Mouse (Mus musculus): ENCODE measurements around the gene Mlycd.
"Not testable (repeated sequence)": the region's sequence is repeated elsewhere in the genome, so short reads cannot be mapped to it uniquely, and the experiment has no call there.

Gene Mlycd

DNA sequence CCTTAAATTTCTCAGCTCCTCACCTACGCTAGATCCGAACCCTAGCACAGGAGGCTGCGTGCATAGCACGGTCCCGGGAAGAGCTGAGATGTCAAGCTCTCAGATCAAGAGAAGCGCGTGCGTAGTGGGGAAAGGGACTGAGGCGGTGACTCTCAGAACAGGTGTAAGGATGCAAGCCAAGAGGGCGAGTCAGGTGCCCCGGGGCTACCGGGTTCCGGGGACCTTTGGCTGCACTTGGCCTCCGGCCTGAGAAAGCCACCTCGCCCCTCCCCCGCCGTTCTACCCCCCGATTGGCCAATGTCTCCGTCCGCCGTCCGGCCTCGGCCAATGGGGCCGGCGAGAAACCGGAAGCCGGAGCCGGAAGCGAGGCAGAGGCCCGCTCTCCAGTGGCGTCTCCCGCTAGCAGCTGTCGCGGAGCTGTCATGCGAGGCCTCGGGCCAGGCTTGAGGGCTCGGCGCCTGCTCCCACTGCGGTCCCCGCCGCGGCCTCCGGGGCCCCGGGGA is at the start of gene Mlycd:
Gene Mlycd (plus strand): TSS at position 355 of the 503 bp plus-strand sequence.
- DNase-seq (ENCODE audit: extremely low spot score), result peak; percentile 89

DNA sequence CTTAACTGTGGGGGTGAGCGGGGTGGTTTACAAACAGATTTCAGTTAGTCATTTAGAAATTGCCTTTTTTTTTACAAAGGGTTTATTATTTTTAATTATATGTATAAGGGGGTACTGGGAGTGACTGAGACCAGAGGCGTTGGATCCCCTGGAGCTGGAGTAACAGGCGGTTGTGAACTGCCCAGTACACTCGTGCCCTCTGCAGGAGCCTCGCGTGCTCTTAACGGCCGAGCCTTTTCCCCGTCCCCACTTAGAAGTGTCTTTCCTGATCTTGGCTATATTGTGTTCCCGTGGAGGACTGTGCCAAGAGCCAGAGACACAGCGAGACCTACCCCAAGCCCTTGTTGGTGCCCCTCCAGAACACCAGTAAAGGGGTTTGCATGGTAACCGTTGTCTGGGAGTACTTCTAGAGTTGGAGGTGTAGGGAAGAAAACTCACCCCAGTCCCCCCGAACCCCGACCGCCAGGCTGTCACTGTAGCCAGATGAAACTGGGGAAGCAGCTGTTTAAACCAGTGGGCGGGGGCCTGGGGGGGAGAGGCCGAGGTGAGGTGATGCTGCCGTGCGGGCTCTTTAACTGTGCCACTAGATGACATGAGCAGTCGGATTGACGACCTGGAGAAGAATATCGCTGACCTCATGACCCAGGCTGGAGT is 49.5 kb upstream of the Mlycd start:
- DNase-seq (ENCODE audit: extremely low spot score), result no peak

GRCm38 (mm10) chr8:119345683-119346075 is 49.0 kb upstream of the Mlycd start:
- DNase-seq (ENCODE audit: extremely low spot score), result no peak

GRCm38 (mm10) chr8:119351647-119352046 is 43.0 kb upstream of the Mlycd start:
- no peak for DNase-seq (ENCODE audit: extremely low spot score)

DNA sequence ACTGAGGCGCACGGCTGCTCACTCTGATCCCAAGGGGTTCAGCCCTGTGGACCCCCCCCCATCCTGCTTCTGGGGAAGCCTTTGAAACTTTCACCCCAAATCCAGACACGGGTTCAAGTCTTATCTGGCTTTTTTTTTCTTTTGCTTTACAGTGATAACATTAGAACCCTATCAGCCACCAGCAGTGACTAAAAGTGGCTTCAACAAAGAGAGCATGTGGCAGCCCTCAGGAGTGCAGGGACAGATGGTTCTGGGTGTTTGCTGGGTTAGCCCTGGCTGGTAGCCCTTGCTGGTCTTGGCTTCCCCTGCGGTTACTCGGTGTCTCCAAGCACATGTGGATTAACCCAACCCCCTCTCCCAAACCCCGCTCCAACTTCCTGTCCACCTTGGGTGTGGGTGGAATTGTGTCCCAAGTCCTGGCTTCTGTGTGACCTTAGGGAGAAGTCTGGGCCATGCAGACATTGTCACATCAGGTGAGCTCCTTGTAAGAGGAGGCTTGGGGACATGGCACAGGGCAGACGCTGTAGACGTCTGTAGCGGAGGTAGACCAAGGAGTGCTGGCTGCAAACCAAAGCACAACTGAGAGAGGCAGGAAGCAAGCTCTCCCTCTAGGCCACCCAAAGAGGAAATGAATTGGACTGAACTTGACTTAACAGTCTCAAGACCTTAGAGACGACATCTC is 41.6 kb upstream of the Mlycd start:
- DNase-seq (ENCODE audit: extremely low spot score), result no peak

DNA sequence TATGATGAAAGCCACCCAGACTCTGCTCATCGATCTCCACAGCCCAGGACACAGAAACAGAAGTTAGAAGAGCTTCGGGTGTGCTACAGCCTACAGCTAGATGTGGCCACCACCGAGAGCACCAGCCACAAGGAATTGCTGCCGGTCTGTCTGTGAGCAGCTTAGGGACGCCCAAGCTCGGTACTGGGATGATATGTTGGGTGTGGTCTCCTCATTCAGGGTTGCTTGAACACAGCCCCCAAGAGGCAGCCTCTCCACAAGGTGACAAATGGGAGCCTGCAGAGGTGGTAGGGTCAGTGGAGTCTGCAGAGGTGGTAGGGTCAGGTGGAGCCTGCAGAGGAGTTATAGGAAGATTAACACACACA is 41.0 kb upstream of the Mlycd start:
- no peak for DNase-seq (ENCODE audit: extremely low spot score)

GRCm38 (mm10) chr8:119356631-119357030 is 38.0 kb upstream of the Mlycd start:
- not testable (repeated sequence) for DNase-seq (ENCODE audit: extremely low spot score)

- DNase-seq (ENCODE audit: extremely low spot score), result no peak
Measured at GRCm38 (mm10) chr8:119358175-119358574, 36.5 kb upstream of the Mlycd start.

DNA sequence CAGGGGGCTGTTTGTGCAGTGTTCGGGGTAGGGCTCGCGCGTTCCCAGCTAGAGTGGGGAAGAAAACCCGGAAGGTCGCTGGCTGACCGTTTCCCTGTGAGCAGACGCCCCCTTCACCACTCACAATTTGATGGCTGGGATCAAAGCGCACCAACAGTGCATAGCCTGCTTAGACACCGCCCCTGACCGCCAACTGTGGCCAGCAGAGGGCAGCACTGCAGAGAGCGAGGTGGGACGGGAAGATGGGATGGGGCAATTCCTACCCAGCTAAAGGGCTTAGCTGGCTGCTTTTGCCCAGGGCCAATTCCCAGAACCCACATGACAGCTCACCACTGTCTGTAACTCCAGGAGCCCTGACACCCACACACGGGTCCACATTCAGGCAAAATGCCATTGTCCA is 35.8 kb upstream of the Mlycd start:
- DNase-seq (ENCODE audit: extremely low spot score), result peak; percentile 53

DNA sequence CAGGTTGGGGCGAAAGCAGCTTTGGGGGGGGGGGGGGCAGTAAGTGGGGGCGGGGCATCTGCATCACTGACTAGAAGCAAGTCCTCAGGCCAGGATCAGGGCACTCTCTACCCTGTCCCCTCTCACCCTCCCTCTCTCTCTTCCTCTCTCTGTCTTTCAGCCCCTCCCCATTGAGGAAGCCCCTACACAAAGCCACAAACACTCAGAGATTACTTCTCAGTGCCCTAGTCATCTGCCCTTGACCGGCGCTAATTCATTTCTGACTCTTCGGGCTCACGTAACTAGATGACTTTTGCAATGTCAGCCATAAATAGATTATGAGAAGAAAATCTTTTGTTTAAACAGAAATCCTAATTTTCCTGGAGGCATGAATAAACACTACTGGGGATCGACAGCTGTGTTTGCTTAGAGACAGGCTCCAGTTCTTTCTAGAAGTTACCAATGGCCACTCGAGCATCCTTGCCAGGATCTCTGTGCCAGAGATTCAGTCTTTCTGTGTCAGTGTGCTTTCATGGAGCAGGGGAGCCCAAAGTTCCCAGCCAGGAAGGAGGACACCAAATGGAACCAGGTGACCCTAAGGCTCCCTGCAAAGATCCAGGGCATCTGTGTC is 33.9 kb upstream of the Mlycd start:
- DNase-seq (ENCODE audit: extremely low spot score), result no peak

- not testable (repeated sequence) for DNase-seq (ENCODE audit: extremely low spot score)
Measured at GRCm38 (mm10) chr8:119374716-119375115, 20.0 kb upstream of the Mlycd start.

- no peak for DNase-seq (ENCODE audit: extremely low spot score)
Measured at GRCm38 (mm10) chr8:119378476-119378875, 16.2 kb upstream of the Mlycd start.

DNA sequence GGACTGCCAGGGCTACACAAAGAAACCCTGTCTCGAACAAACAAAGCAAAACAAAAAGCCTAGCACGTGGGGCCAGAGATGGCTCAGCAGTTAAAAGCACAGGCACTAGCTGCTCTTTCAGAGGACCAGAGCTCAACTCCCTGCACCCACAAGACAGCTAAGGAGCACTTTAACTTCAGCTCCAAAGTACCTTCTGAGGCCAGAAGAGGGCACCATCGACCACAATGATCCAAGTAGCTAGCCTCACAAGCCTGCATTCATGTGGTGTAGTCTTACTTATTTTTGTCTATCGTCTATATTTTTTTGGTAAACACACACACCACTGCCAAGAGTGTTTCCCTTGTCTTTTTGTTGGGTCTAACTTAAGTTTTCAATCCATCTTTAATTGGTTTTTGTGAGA is 14.1 kb upstream of the Mlycd start:
- DNase-seq (ENCODE audit: extremely low spot score), result peak; percentile 22

DNA sequence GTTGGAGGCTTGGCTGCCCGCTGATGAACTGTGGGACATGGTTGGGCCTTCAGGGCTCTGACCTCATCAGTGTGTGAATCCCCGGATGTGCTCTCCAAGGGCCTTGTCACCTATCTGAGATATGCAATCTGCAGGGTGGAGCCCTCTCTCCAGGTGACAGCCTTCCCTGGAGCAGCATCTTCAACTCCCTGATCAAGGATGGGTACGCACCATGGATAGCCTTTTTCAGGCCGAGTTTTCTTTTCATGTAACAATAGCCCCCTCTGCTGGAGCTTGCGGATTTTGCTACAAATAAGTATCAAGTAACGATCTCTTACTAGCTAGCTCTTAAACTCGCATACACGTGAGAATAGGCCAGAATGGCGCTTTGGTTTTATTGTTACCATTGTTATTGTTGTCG is 10.2 kb upstream of the Mlycd start:
- DNase-seq (ENCODE audit: extremely low spot score), result peak; percentile 69

DNA sequence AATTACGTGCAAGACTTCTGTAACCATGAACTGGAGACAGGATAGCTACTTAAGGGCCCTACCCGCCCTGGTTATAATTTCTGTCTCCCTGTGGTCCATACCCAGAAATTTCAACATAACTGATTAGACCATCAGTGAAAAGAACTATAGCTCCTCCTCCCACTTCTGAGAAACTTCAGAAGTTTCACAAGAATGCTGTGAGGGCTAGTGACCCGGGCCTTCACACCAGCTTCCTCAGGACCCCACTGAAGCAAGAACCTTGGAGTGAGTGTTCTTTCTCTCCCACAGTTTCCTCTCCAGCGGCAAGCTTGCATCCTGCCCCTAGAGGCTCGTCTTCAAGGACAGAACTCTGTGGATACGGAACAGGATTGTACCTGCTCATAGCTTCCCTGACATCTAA is 8.8 kb upstream of the Mlycd start:
- no peak for DNase-seq (ENCODE audit: extremely low spot score)

- no peak for DNase-seq (ENCODE audit: extremely low spot score)
Measured at GRCm38 (mm10) chr8:119386988-119387387, 7.7 kb upstream of the Mlycd start.

GRCm38 (mm10) chr8:119394097-119394496 is 581 bp upstream of the Mlycd start:
- no peak for DNase-seq (ENCODE audit: extremely low spot score)

DNA sequence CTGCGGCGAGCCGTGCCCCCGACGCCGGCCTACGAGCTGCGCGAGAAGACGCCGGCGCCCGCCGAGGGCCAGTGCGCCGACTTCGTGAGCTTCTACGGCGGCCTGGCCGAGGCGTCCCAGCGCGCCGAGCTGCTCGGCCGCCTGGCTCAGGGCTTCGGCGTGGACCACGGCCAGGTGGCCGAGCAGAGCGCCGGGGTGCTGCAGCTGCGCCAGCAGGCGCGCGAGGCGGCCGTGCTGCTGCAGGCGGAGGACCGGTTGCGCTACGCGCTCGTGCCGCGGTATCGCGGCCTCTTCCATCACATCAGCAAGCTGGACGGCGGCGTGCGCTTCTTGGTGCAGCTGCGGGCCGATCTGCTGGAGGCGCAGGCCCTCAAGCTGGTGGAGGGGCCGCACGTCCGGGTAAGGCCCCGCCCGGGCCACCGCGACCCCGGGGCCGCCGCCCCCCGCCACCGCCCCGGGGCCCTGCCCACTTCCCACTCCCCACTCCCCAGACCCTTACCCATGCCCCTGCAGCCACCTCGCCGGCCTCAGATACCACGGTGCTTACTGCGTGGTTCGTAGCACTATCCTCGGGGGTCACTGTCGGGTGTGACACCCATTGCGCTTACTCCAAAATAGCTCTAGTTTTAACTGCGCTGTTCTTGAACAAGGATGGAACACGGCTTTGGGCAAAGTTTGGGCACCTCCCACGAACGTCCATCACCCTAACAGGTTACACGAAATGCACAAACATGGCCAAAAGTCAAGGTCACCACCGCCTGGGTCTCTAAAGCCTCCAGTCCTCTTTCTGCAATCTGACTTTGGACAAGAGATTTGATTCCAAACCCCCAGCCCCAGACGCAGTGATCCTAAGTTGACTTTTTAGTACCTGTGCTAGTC is 633 bp downstream of the Mlycd start:
- peak; percentile 27 for DNase-seq (ENCODE audit: extremely low spot score)

GRCm38 (mm10) chr8:119398558-119398957 is 3.9 kb downstream of the Mlycd start:
- DNase-seq (ENCODE audit: extremely low spot score), result no peak

DNA sequence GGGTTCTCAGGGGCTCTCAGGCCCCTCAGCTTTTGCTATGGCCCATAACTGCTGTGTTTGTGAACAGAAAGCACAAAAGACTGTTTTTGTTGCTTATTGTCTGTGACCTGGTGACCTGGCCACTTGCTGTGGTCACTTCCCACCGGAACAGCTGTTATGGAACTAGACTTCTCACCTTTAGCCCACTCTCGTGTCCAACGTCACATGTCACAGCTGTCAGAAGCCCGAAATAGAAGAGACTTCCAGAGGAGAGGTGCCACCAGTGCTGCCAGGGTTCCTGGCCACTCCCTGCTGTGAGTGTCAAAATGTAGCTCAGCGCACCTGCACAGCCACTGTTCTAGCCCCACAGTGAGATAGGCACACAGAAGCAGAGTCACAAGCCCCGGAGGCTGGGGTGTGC is 4.6 kb downstream of the Mlycd start:
- no peak for DNase-seq (ENCODE audit: extremely low spot score)

DNA sequence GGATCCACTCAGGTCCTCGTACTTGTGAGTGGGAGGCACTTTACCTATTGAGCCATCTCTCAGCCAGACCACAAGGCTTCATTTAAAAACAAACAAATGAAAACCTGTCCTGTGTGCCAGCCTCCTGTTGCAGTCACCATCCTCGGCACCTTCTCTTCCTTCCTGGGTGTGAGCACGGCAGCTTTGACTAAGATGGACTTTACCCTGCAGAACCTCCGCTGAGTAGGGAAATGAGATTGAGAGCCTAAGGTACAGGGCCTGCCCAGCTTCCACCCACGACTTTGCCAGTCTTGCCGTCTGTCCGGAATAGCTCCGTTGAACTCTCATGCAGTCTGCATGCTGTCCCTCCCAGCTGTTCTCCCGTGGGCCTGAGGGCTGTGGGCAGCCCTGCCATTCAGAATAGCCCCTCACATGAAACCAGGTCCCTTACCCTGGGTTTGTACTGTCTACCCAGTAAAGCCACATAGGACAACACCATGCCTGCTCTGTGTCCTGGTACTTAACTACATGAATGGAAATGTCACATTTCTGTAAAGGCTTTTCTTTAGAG is 5.5 kb downstream of the Mlycd start:
- DNase-seq (ENCODE audit: extremely low spot score), result no peak

GRCm38 (mm10) chr8:119400904-119401303 is 6.2 kb downstream of the Mlycd start:
- DNase-seq (ENCODE audit: extremely low spot score), result no peak

Measured in embryo, embryonic 9.5 days (tissue).